Mouse (Mus musculus) CH12.LX (cell line): ENCODE results near the gene Cbx8. TPM values are rescaled to one million over a fixed set of nuclear protein-coding genes. Genes with fewer than 3 reads are reported as not detected.

Experiments used
- DNase-seq: peaks from one replicate; pipeline ENCODE4 v3.0.0-alpha.2; 2013; ENCODE audit errors: extremely low read depth
- H3K27ac ChIP-seq: 2 replicates; pipeline ENCODE4 v1.5.1; 2012; ENCODE audit warnings: low read depth, mild to moderate bottlenecking, control low read depth, moderate library complexity; ENCODE audit not compliant: insufficient read depth
- H3K27me3 ChIP-seq: replicated peaks from 2 replicates; pipeline ENCODE3; 2012; ENCODE audit warnings: inconsistent platforms
- H3K36me3 ChIP-seq, 2 experiments: replicated peaks in 1 of 2; 2 replicates each; pipeline versions ENCODE3 to v1.6.1; 2012; ENCODE audit warnings: inconsistent platforms in 1 of 2, low read length in 1 of 2, mild to moderate bottlenecking in 1 of 2, mixed read lengths in 1 of 2, moderate library complexity in 1 of 2; ENCODE audit not compliant: control insufficient read depth in 1 of 2, insufficient read depth in 1 of 2
- H3K4me1 ChIP-seq, 2 experiments: 2 replicates each; pipeline ENCODE4 v1.6.1; 2012; ENCODE audit warnings: inconsistent platforms in 1 of 2, moderate library complexity in 1 of 2; ENCODE audit not compliant: insufficient read depth in 2 of 2, control insufficient read depth in 1 of 2
- H3K4me2 ChIP-seq: 2 replicates; pipeline ENCODE4 v1.6.1; 2012; ENCODE audit warnings: low read depth, mild to moderate bottlenecking, control low read depth; ENCODE audit not compliant: poor library complexity, insufficient read depth, severe bottlenecking
- H3K4me3 ChIP-seq, 3 experiments: fragments of 150-350 bp in 1 of 3; sonication (generic) in 1 of 3; replicated peaks in 1 of 3; 2 replicates each; pipeline versions ENCODE3 to v1.5.1; 2011 to 2012; ENCODE audit warnings: low read depth in 2 of 3, low read length in 2 of 3, mild to moderate bottlenecking in 2 of 3, moderate library complexity in 2 of 3, control low read depth in 1 of 3, improper control_type of control experiment in 1 of 3, inconsistent platforms in 1 of 3, mixed read lengths in 1 of 3; ENCODE audit not compliant: poor library complexity in 1 of 3
- H3K79me2 ChIP-seq: replicated peaks from 2 replicates; pipeline ENCODE4 v1.6.1; 2012; ENCODE audit warnings: mild to moderate bottlenecking, moderate library complexity; ENCODE audit not compliant: control insufficient read depth, poor library complexity, insufficient read depth, severe bottlenecking; ENCODE audit errors: extremely low read depth
- H3K9ac ChIP-seq: 2 replicates; pipeline ENCODE4 v1.6.1; 2012; ENCODE audit warnings: low read depth, mild to moderate bottlenecking, control low read depth, moderate library complexity; ENCODE audit not compliant: insufficient read depth
- H3K9me3 ChIP-seq: replicated peaks from 2 replicates; pipeline ENCODE3; 2012; ENCODE audit warnings: low read length, inconsistent platforms, mixed read lengths
- CHD2 ChIP-seq: IDR thresholded peaks from 2 replicates; pipeline ENCODE4 v1.6.1; 2011; ENCODE audit warnings: low read length, improper control_type of control experiment
- CTCF ChIP-seq, 2 experiments: IDR thresholded peaks in 1 of 2; conservative IDR thresholded peaks in 1 of 2; 2 replicates each; pipeline ENCODE4 v1.5.1; 2011 to 2012; ENCODE audit warnings: low read depth in 2 of 2, low read length in 2 of 2, improper control_type of control experiment in 1 of 2, inconsistent platforms in 1 of 2, mild to moderate bottlenecking in 1 of 2, moderate library complexity in 1 of 2
- E2F4 ChIP-seq: IDR thresholded peaks from 2 replicates; pipeline ENCODE4 v1.6.1; 2011; ENCODE audit warnings: low read depth, low read length, improper control_type of control experiment; ENCODE audit not compliant: insufficient replicate concordance
- ELF1 ChIP-seq: IDR thresholded peaks from 2 replicates; pipeline ENCODE4 v1.6.1; 2014; ENCODE audit warnings: low read depth, mild to moderate bottlenecking, inconsistent platforms, low read length, improper control_type of control experiment
- EP300 ChIP-seq: IDR thresholded peaks from 2 replicates; pipeline ENCODE4 v1.6.1; 2011; ENCODE audit warnings: low read length, improper control_type of control experiment
- ETS1 ChIP-seq: conservative IDR thresholded peaks from 2 replicates; pipeline ENCODE4 v1.6.1; 2012; ENCODE audit warnings: low read depth, mild to moderate bottlenecking, inconsistent platforms, low read length, improper control_type of control experiment, moderate library complexity
- GABPA ChIP-seq: IDR thresholded peaks from 2 replicates; pipeline ENCODE4 v1.6.1; 2012; ENCODE audit warnings: low read depth, low read length, improper control_type of control experiment, inconsistent platforms; ENCODE audit not compliant: insufficient replicate concordance
- JUN ChIP-seq: IDR thresholded peaks from 2 replicates; pipeline ENCODE4 v1.6.1; 2011; ENCODE audit warnings: low read depth, mild to moderate bottlenecking, low read length, improper control_type of control experiment, moderate library complexity; ENCODE audit not compliant: insufficient read depth
- JUND ChIP-seq: conservative IDR thresholded peaks from 2 replicates; pipeline ENCODE4 v1.6.1; 2011; ENCODE audit warnings: low read depth, low read length, improper control_type of control experiment
- MEF2A ChIP-seq: IDR thresholded peaks from 2 replicates; pipeline ENCODE4 v1.6.1; 2014; ENCODE audit warnings: low read depth, mild to moderate bottlenecking, inconsistent platforms, low read length, improper control_type of control experiment, borderline replicate concordance
- MXI1 ChIP-seq: IDR thresholded peaks from 2 replicates; pipeline ENCODE4 v1.6.1; 2011; ENCODE audit warnings: mild to moderate bottlenecking, low read depth, low read length, improper control_type of control experiment
- NELFE ChIP-seq: IDR thresholded peaks from 2 replicates; pipeline ENCODE4 v1.6.1; 2011; ENCODE audit warnings: low read depth, low read length, improper control_type of control experiment
- NRF1 ChIP-seq: IDR thresholded peaks from 2 replicates; pipeline ENCODE4 v1.6.1; 2014; ENCODE audit warnings: low read depth, mild to moderate bottlenecking, inconsistent platforms, low read length, improper control_type of control experiment, moderate library complexity
- POLR2AphosphoS2 ChIP-seq: IDR thresholded peaks from 2 replicates; pipeline ENCODE4 v1.6.1; 2011; ENCODE audit warnings: low read depth, low read length, improper control_type of control experiment
- RAD21 ChIP-seq: IDR thresholded peaks from 2 replicates; pipeline ENCODE4 v1.6.1; 2011; ENCODE audit warnings: low read depth, mild to moderate bottlenecking, low read length, improper control_type of control experiment, moderate library complexity
- RCOR1 ChIP-seq: conservative IDR thresholded peaks from 2 replicates; pipeline ENCODE4 v1.6.1; 2012; ENCODE audit warnings: low read depth, mild to moderate bottlenecking, inconsistent platforms, low read length, improper control_type of control experiment
- SMC3 ChIP-seq: IDR thresholded peaks from 2 replicates; pipeline ENCODE4 v1.6.1; 2011; ENCODE audit warnings: low read depth, low read length, improper control_type of control experiment
- USF2 ChIP-seq: conservative IDR thresholded peaks from 2 replicates; pipeline ENCODE4 v1.6.1; 2011; ENCODE audit warnings: low read depth, low read length, improper control_type of control experiment
- ZKSCAN1 ChIP-seq: IDR thresholded peaks from 2 replicates; pipeline ENCODE4 v1.6.1; 2012; ENCODE audit warnings: low read depth, inconsistent platforms, low read length, improper control_type of control experiment, borderline replicate concordance
- dilution Hi-C: fragments of 300-500 bp; cut with MboI; formaldehyde crosslinking; loops from 2 replicates; pipeline ENCODE4 v1.14.3; 2020; ENCODE audit warnings: low sequenced_read_pairs; ENCODE audit not compliant: extremely low pct_unique_long_range_greater_than_20kb, extremely low pct_ligation_motif_present
- in situ Hi-C: fragments of 300-500 bp; cut with MboI; formaldehyde crosslinking; loops from 3 replicates; pipeline ENCODE4 v1.14.3; 2019; ENCODE audit warnings: low sequenced_read_pairs, low pct_ligation_motif_present, low pct_unique_long_range_greater_than_20kb, mixed read lengths
- polyA plus RNA-seq: library from polyadenylated mRNA; unstranded; fragments of >175 nt; gene quantifications from 2 replicates; pipeline ENCODE4 v1.2.1, GENCODE M21; 2012; ENCODE audit warnings: low read depth; ENCODE audit not compliant: insufficient read length
- total RNA-seq, 2 experiments: library from RNA; depleted of rRNA; stranded (reverse); fragments of 300-350 nt in 1 of 2; fragments of >200 nt in 1 of 2; gene quantifications; 2 replicates each; pipeline ENCODE4 v1.2.3; 2012 to 2014

Gene Cbx8
- total and polyA plus RNA-seq, 3 experiments, result 6.0 to 10.2 (median 6.2) TPM

DNA sequence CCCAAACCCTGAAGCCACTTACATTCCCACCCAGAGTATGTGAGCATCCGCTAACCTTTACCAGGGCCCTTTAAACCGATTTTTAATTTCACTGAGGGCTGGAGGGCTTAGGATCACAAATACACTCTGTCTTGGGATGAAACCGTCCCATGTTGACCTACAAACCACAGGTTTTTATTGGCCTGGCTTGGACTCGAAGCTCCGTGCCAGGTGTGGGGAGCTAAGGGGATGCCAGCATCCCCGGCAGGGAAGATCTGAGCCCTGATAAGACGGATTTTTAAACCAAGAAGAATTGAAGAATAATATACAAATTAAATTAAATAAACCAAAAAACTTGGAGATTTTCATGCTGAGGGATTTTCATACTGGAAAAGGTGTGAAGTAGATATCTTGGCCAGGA is 26.3 kb downstream of the Cbx8 start:
- Histone ChIP-seq H3K27ac (no peak overlapping the region), H3K9ac (no peak overlapping the region), H3K79me2 (no peaks in the 10 kb centered on the region), H3K9me3 (peaks cover 5% of the 10 kb centered on the region), H3K27me3 (peaks cover 83% of the 10 kb centered on the region), H3K4me1 (0 out of 4 replicates have a peak, but pooled peaks cover 0 to 3% of the 10 kb centered on the region in 2 experiments), H3K4me2 (no peak overlapping the region), H3K4me3 (no peak overlapping the region), H3K36me3 (no peaks in the 10 kb centered on the region)
- DNase-seq, result no peak
- dilution Hi-C loops (no loop called here), in situ Hi-C loops (no loop called here)
- TF ChIP-seq RCOR1, result no peak
- no peak for TF ChIP-seq ZKSCAN1
- TF ChIP-seq EP300, result no peak
- TF ChIP-seq JUN, result no peak

DNA sequence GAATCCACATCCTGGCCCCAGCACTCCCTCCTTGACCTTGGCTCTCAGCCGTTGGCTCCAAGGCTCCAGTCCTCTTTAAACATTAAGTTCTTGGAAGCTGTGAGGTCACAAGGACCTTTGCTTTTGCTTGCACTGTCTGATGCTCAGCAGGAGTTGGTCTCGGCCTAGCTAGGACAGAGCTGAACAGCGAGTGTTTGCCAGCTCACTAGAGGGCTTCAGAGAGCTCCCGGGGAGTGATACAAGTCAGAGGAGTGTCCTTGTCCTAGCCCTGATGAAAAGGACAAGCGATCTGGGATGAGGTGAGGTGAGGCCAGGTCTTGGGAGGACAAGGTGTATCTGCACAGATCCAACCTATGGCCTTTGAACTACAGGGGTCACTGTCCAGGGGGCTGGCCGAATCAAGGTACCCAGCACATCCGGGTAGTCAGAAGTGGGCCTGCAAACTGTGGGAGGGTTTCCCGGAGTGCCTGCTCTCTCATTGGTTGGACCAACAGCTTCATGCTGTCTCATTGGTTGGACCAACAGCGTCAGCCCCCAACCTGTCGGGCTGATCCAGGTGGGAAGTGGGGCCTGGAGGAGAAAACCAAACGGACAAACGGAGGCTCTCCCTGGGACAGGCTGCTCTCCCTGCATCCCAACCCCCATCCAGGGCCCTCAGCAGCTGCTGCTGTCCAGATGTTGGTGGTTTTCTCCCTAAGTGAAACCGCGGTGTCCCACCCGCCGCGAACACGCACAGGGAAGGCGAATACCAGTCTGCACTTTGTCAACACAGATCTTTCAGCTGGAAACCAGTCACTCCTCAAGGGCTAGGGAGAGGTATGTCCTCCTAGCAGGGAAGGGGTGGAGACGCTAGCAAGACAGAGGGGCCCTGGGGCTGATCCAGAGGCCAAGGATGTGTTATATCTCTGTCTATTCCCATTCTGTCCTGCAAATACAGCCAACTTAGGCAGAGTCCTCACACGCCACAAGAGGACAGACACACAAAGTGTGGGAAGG is 33.0 kb downstream of the Cbx8 start:
- TF ChIP-seq GABPA, result no peak
- TF ChIP-seq CTCF (conservative IDR thresholded peaks at IDR 0.05 in 1 of 2, IDR thresholded peaks at IDR 0.05 in 1 of 2; ENCODE audit: low read depth in 2 of 2, low read length in 2 of 2), result no peak
- no peak for TF ChIP-seq NELFE
- no peak for TF ChIP-seq ETS1
- TF ChIP-seq NRF1, result no peak
- no peak for TF ChIP-seq SMC3
- TF ChIP-seq ELF1, result no peak
- TF ChIP-seq POLR2AphosphoS2, result no peak
- TF ChIP-seq CHD2, result no peak
- TF ChIP-seq MEF2A, result no peak
- no peak for TF ChIP-seq JUND
- no peak for TF ChIP-seq USF2
- no peak for TF ChIP-seq MXI1
- no peak for TF ChIP-seq ZKSCAN1
- TF ChIP-seq E2F4, result no peak
- no peak for TF ChIP-seq RAD21
- no peaks in the 10 kb centered on the region for H3K79me2 ChIP-seq
- H3K36me3 ChIP-seq, result no peaks in the 10 kb centered on the region
- H3K27me3 ChIP-seq, result peaks cover 83% of the 10 kb centered on the region
- dilution Hi-C loops (no loop called here), in situ Hi-C loops (no loop called here)
- peaks cover 10 to 13% of the 10 kb centered on the region in 2 experiments; a peak in 3 of 4 replicates for H3K4me1 ChIP-seq
- no peak overlapping the region for H3K9ac ChIP-seq
- no peak overlapping the region for H3K27ac ChIP-seq
- peaks cover 31% of the 10 kb centered on the region for H3K9me3 ChIP-seq
- no peak overlapping the region for H3K4me2 ChIP-seq
- DNase-seq, result no peak
- H3K4me3 ChIP-seq, result no peak overlapping the region
